Mouse (Mus musculus): ENCODE results near the gene Arid5b. TPM values are rescaled to one million over a fixed set of nuclear protein-coding genes. Genes with fewer than 3 reads are reported as not detected.

The Arid5b gene
- polyA plus RNA-seq, 1 experiment = 4.0 TPM

GRCm38 (mm10) chr10:68212061-68212915, 66.3 kb downstream of the Arid5b start:
- 89% methylated on average over 10 of the region's 10 CpGs for WGBS
- TF ChIP-seq CTCF (IDR thresholded peaks at IDR 0.05; ENCODE audit: borderline replicate concordance, control insufficient read depth, extremely low read depth, insufficient read depth, low read length, poor library complexity) (no peak), POLR2A (IDR thresholded peaks at IDR 0.05; ENCODE audit: control insufficient read depth, extremely low read depth, insufficient read depth, low read length, poor library complexity) (no peak)
- H3K27me3 ChIP-seq (ENCODE audit: control insufficient read depth, insufficient read depth, low read length) = no peaks in the 10 kb centered on the region
- no peaks in the 10 kb centered on the region for H3K36me3 ChIP-seq (ENCODE audit: control insufficient read depth, insufficient read depth, low read length)
- H3K4me3 ChIP-seq (ENCODE audit: control insufficient read depth, insufficient read depth, low read length) = no peak overlapping the region
- no peaks in the 10 kb centered on the region for H3K4me1 ChIP-seq (replicated peaks; ENCODE audit: control insufficient read depth, insufficient read depth, low read length)
- DNase-seq = no peak
- H3K27ac ChIP-seq (ENCODE audit: control insufficient read depth, insufficient read depth, low read length) = no peak overlapping the region

DNA sequence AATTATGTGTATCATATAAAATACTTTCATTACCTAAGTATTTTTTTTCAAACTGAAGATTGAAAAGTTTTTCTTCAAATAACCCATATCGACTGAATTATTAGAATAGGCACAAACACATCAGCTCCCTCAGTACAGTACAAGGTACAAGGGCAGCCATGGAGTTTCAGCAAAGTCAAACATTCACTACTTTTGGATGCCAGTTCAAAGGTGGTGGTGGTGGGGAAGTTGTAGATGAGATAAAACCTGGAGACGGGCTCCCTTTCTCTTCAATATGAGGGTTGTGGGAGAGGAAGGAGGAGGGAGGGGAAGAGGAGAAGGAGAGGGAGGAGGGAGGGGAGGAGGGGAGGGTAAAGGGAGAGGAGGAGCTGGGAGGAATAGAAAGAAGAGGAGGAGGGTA, 67.0 kb downstream of the Arid5b start:
- Histone ChIP-seq H3K4me1 (replicated peaks; ENCODE audit: control insufficient read depth, insufficient read depth, low read length) (no peaks in the 10 kb centered on the region), H3K36me3 (ENCODE audit: control insufficient read depth, insufficient read depth, low read length) (no peaks in the 10 kb centered on the region), H3K4me3 (ENCODE audit: control insufficient read depth, insufficient read depth, low read length) (no peak overlapping the region), H3K27me3 (ENCODE audit: control insufficient read depth, insufficient read depth, low read length) (no peaks in the 10 kb centered on the region), H3K27ac (ENCODE audit: control insufficient read depth, insufficient read depth, low read length) (no peak overlapping the region)
- TF ChIP-seq CTCF (IDR thresholded peaks at IDR 0.05; ENCODE audit: borderline replicate concordance, control insufficient read depth, extremely low read depth, insufficient read depth, low read length, poor library complexity) (no peak), POLR2A (IDR thresholded peaks at IDR 0.05; ENCODE audit: control insufficient read depth, extremely low read depth, insufficient read depth, low read length, poor library complexity) (no peak)
- 52% methylated on average over 2 of the region's 2 CpGs for WGBS
- DNase-seq = no peak

DNA sequence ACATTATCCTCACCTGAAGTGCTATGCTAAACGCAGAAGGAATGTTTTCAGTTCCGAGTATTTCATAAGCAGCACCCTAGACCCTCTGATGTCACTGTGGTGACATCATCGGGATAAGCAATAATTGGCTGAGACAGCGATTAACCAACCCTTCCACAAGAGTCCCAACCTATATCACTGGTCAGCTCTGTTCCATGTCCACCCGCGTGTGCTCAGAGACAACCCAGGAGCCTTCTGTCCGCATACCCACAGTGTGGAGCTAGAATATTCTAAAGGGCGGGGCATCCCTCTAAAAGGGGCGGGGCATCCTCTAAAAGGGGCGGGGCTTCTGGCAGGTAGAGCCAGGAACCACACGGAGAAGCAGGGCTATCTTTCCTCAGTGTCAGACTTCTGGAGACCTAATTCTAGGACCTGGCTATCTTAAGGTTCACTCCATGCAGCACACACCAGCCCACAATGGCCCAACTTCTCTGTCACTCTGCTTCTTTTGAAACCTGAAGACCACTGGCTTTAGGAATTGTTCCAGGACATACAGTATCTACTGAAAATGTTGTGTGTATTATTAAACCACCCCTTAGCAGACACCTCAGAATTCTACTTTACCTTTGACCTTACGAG, 68.4 kb downstream of the Arid5b start:
- H3K4me1 ChIP-seq (replicated peaks; ENCODE audit: control insufficient read depth, insufficient read depth, low read length) = no peaks in the 10 kb centered on the region
- no peak overlapping the region for H3K27ac ChIP-seq (ENCODE audit: control insufficient read depth, insufficient read depth, low read length)
- WGBS = 92% methylated on average over 12 of the region's 12 CpGs
- no peaks in the 10 kb centered on the region for H3K27me3 ChIP-seq (ENCODE audit: control insufficient read depth, insufficient read depth, low read length)
- DNase-seq = no peak
- no peaks in the 10 kb centered on the region for H3K36me3 ChIP-seq (ENCODE audit: control insufficient read depth, insufficient read depth, low read length)
- TF ChIP-seq CTCF (IDR thresholded peaks at IDR 0.05; ENCODE audit: borderline replicate concordance, control insufficient read depth, extremely low read depth, insufficient read depth, low read length, poor library complexity) (no peak), POLR2A (IDR thresholded peaks at IDR 0.05; ENCODE audit: control insufficient read depth, extremely low read depth, insufficient read depth, low read length, poor library complexity) (no peak)
- H3K4me3 ChIP-seq (ENCODE audit: control insufficient read depth, insufficient read depth, low read length) = no peak overlapping the region

- H3K27ac ChIP-seq (ENCODE audit: control insufficient read depth, insufficient read depth, low read length) = no peak overlapping the region
Measured at GRCm38 (mm10) chr10:68208670-68209065, 69.9 kb downstream of the Arid5b start.

DNA sequence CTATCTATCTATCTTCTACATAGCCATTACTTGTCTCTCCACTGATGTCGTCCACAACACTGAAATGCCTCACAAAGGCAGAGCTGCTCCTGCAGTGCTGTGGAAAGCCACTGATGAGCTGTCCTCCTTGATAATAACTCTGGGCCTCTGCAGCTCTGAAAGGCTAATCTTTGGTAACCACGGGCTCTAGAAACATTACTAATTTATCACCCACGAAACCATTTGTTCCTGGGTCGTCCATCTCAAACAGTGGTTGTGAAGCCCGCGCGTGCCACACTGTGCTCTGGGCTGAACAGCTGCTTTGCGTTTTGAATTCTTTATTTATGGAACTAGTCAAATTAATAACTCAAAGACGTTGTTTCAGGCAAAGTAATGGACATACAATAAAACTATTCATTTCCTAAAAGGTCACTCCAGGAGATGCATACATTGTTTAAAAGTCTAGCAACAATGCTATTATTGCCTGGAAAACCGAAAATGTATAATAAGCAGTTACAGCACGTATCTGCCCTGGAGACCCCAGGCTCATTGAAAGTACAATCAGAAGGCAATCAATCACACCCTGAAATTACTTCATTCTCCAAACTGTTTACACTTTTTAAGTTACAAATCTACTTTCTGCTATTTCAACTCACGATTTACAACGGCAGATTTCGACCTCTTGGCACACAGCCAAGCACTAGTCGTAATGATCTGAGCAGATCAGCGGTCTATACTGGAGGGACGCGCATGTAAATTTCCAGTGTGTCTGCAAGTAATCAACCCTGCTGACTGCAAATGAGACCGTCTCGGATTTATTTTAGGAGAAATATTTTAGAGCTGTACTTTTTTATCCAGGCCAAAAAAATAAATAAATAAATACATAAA, 70.5 kb downstream of the Arid5b start:
- TF ChIP-seq POLR2A (IDR thresholded peaks at IDR 0.05; ENCODE audit: control insufficient read depth, extremely low read depth, insufficient read depth, low read length, poor library complexity) (no peak), CTCF (IDR thresholded peaks at IDR 0.05; ENCODE audit: borderline replicate concordance, control insufficient read depth, extremely low read depth, insufficient read depth, low read length, poor library complexity) (no peak)
- Histone ChIP-seq H3K4me3 (ENCODE audit: control insufficient read depth, insufficient read depth, low read length) (no peak overlapping the region), H3K27ac (ENCODE audit: control insufficient read depth, insufficient read depth, low read length) (no peak overlapping the region), H3K4me1 (replicated peaks; ENCODE audit: control insufficient read depth, insufficient read depth, low read length) (no peaks in the 10 kb centered on the region; the same call in 1 of the 2 replicates), H3K27me3 (ENCODE audit: control insufficient read depth, insufficient read depth, low read length) (no peaks in the 10 kb centered on the region), H3K36me3 (ENCODE audit: control insufficient read depth, insufficient read depth, low read length) (no peaks in the 10 kb centered on the region)
- DNase-seq = no peak
- WGBS = 91% methylated on average over 20 of the region's 20 CpGs

More at GRCm38 (mm10) chr10:68208670-68209065, 69.9 kb downstream of the Arid5b start:
- 96% methylated on average over 5 of the region's 5 CpGs for WGBS
- Histone ChIP-seq H3K4me3 (ENCODE audit: control insufficient read depth, insufficient read depth, low read length) (no peak overlapping the region), H3K36me3 (ENCODE audit: control insufficient read depth, insufficient read depth, low read length) (no peaks in the 10 kb centered on the region), H3K27me3 (ENCODE audit: control insufficient read depth, insufficient read depth, low read length) (no peaks in the 10 kb centered on the region), H3K4me1 (replicated peaks; ENCODE audit: control insufficient read depth, insufficient read depth, low read length) (no peaks in the 10 kb centered on the region; the same call in 1 of the 2 replicates)
- TF ChIP-seq CTCF (IDR thresholded peaks at IDR 0.05; ENCODE audit: borderline replicate concordance, control insufficient read depth, extremely low read depth, insufficient read depth, low read length, poor library complexity) = no peak
- TF ChIP-seq POLR2A (IDR thresholded peaks at IDR 0.05; ENCODE audit: control insufficient read depth, extremely low read depth, insufficient read depth, low read length, poor library complexity) = no peak
- no peak for DNase-seq

DNA sequence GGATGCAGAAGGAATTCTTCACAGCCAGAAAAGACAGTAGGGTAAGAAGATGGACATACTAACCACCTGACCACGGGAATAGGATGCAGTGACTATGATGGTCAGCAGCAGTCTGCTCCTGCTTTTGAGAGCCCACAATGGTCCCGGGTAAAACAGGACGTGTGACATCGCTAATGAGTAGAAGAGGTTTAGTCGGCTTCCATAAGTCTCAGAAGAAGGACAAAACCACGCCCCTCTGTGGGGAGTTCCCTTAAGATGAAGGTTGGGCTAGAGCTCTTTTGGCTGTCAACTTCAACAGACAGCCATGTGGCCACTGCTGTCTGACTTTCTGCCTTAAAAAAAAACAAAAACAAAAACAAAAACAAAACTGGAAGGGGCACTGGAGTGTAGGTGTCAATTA, 74.1 kb downstream of the Arid5b start:
- Histone ChIP-seq H3K27me3 (ENCODE audit: control insufficient read depth, insufficient read depth, low read length) (no peaks in the 10 kb centered on the region), H3K4me3 (ENCODE audit: control insufficient read depth, insufficient read depth, low read length) (no peak overlapping the region), H3K27ac (ENCODE audit: control insufficient read depth, insufficient read depth, low read length) (no peak overlapping the region), H3K4me1 (replicated peaks; ENCODE audit: control insufficient read depth, insufficient read depth, low read length) (no peaks in the 10 kb centered on the region; the same call in 1 of the 2 replicates), H3K36me3 (ENCODE audit: control insufficient read depth, insufficient read depth, low read length) (no peaks in the 10 kb centered on the region)
- WGBS = 75% methylated on average over 6 of the region's 6 CpGs
- TF ChIP-seq POLR2A (IDR thresholded peaks at IDR 0.05; ENCODE audit: control insufficient read depth, extremely low read depth, insufficient read depth, low read length, poor library complexity) = no peak
- DNase-seq = no peak
